Mouse (Mus musculus) liver, adult 2 months (tissue): Measurements from ENCODE around the gene Emc9. TPM values are rescaled to one million over a fixed set of nuclear protein-coding genes. Genes with fewer than 3 reads are reported as not detected.

Experiments
- DNase-seq: peaks from one replicate; pipeline ENCODE4 v3.0.0-alpha.2; 2011; ENCODE audit warnings: low read depth, low spot score; ENCODE audit errors: extremely low read depth
- H3K27ac ChIP-seq: fragments of 200-500 bp; replicated peaks from 2 replicates; pipeline ENCODE4 v1.5.1; 2012; ENCODE audit warnings: low read depth, mild to moderate bottlenecking, control low read depth, inconsistent platforms, low read length; ENCODE audit not compliant: insufficient read depth
- H3K27me3 ChIP-seq: fragments of 200-500 bp; 2 replicates; pipeline ENCODE4 v1.6.1; 2012; ENCODE audit warnings: mild to moderate bottlenecking, moderate library complexity, low read length, inconsistent platforms; ENCODE audit not compliant: control insufficient read depth, insufficient read depth
- H3K36me3 ChIP-seq: fragments of 200-500 bp; 2 replicates; pipeline ENCODE4 v1.6.1; 2012; ENCODE audit warnings: low read length, inconsistent platforms; ENCODE audit not compliant: control insufficient read depth, insufficient read depth
- H3K4me1 ChIP-seq: fragments of 200-500 bp; 2 replicates; pipeline ENCODE4 v1.6.1; 2011; ENCODE audit warnings: low read length; ENCODE audit not compliant: control insufficient read depth, insufficient read depth
- H3K4me3 ChIP-seq: fragments of 200-500 bp; 2 replicates; pipeline ENCODE4 v1.5.1; 2011; ENCODE audit warnings: low read depth, mild to moderate bottlenecking, control low read depth, low read length, moderate library complexity; ENCODE audit not compliant: insufficient read depth
- H3K79me2 ChIP-seq: fragments of 200-500 bp; 2 replicates; pipeline ENCODE4 v1.6.1; 2012; ENCODE audit warnings: inconsistent platforms, mild to moderate bottlenecking, low read length, moderate library complexity; ENCODE audit not compliant: control insufficient read depth, insufficient read depth
- H3K9ac ChIP-seq: fragments of 200-500 bp; 2 replicates; pipeline ENCODE4 v1.6.1; 2012; ENCODE audit warnings: low read depth, mild to moderate bottlenecking, control low read depth, inconsistent platforms, low read length
- CTCF ChIP-seq: fragments of 200-500 bp; IDR thresholded peaks from 2 replicates; pipeline ENCODE4 v1.5.1; 2011; ENCODE audit warnings: low read depth, low read length, control low read depth
- POLR2A ChIP-seq: fragments of 200-500 bp; IDR thresholded peaks from 2 replicates; pipeline ENCODE4 v1.6.1; 2011; ENCODE audit warnings: low read length, control low read depth; ENCODE audit not compliant: insufficient read depth; ENCODE audit errors: extremely low read depth
- WGBS: fragments of 180-500 bp; shearing (Covaris S2); methylation state at CpG from one replicate; pipeline ENCODE4 v1.1.7; 2018; 5-methylcytosine and 5-hydroxymethylcytosine counted together
- polyA plus RNA-seq: library from polyadenylated mRNA; depleted of rRNA; stranded (reverse); fragments of >200 nt; gene quantifications from 2 replicates; pipeline ENCODE4 v1.2.3, GENCODE M21; 2012
- total RNA-seq: library from RNA; depleted of rRNA; stranded (reverse); fragments of >200 nt; gene quantifications from 2 replicates; pipeline ENCODE4 v1.2.3, GENCODE M21; 2014

Gene Emc9
- total and polyA plus RNA-seq, 2 experiments, result 36.1 to 57.2 TPM

GRCm38 (mm10) chr14:55596036-55596690 is 11.1 kb upstream of the Emc9 start:
- Histone ChIP-seq H3K79me2 (peaks cover 22% of the 10 kb centered on the region; the same call in 1 of the 2 replicates), H3K27me3 (no peaks in the 10 kb centered on the region), H3K4me3 (no peak overlapping the region), H3K9ac (no peak overlapping the region), H3K4me1 (peaks cover 7% of the 10 kb centered on the region; the same call in 1 of the 2 replicates), H3K27ac (no peak overlapping the region), H3K36me3 (peaks cover 30% of the 10 kb centered on the region)
- DNase-seq, result no peak
- 88% methylated on average over 13 of the region's 13 CpGs for WGBS
- TF ChIP-seq POLR2A (no peak), CTCF (no peak)

GRCm38 (mm10) chr14:55592226-55592625 is 7.1 kb upstream of the Emc9 start:
- H3K36me3 ChIP-seq, result peaks cover 20% of the 10 kb centered on the region
- peak overlapping the region; percentile 82 for H3K27ac ChIP-seq
- H3K27me3 ChIP-seq, result no peaks in the 10 kb centered on the region
- under 1% methylated on average over 16 of the region's 16 CpGs for WGBS
- peak overlapping the region; percentile 86 for H3K4me3 ChIP-seq
- peak overlapping the region; percentile 89 for H3K9ac ChIP-seq
- no peak for TF ChIP-seq POLR2A
- no peak for TF ChIP-seq CTCF
- H3K79me2 ChIP-seq, result peaks cover 22% of the 10 kb centered on the region; the same call in 1 of the 2 replicates
- H3K4me1 ChIP-seq, result peaks cover 7% of the 10 kb centered on the region
- no peak for DNase-seq

GRCm38 (mm10) chr14:55591331-55591891 is 6.3 kb upstream of the Emc9 start, which contains the start of gene Rnf31:
Rnf31 (plus strand) TSS chr14:55591708.
- Histone ChIP-seq H3K9ac (peak within 1 kb of the TSS; percentile 89), H3K4me3 (peak within 1 kb of the TSS; percentile 86), H3K27me3 (no peaks in the 10 kb centered on the region), H3K4me1 (peaks cover 8% of the 10 kb centered on the region), H3K27ac (peak within 1 kb of the TSS; percentile 98), H3K36me3 (peaks cover 16% of the 10 kb centered on the region), H3K79me2 (peaks cover 16% of the 10 kb centered on the region; the same call in 1 of the 2 replicates)
- TF ChIP-seq POLR2A (peak; percentile 79), CTCF (no peak)
- DNase-seq, result peak; percentile 95
- under 1% methylated on average over 33 of the region's 33 CpGs for WGBS

- DNase-seq, result peak; percentile 96
- Histone ChIP-seq H3K79me2 (peaks cover 16% of the 10 kb centered on the region; the same call in 1 of the 2 replicates), H3K36me3 (peaks cover 16% of the 10 kb centered on the region), H3K4me1 (peaks cover 13% of the 10 kb centered on the region), H3K9ac (peak within 1 kb of the TSS; percentile 89), H3K27ac (peak within 1 kb of the TSS; percentile 98), H3K27me3 (no peaks in the 10 kb centered on the region), H3K4me3 (peak within 1 kb of the TSS; percentile 86)
- WGBS, result under 1% methylated on average over 22 of the region's 22 CpGs
- no peak for TF ChIP-seq CTCF
- 0 out of 2 replicates have a peak, but pooled peaks have one; percentile 39 for TF ChIP-seq POLR2A
These were observed 5.7 kb upstream of the Emc9 start, which contains the start of gene Psme2 for GRCm38 (mm10) chr14:55590748-55591330. Psme2 (minus strand) TSS chr14:55591113.

GRCm38 (mm10) chr14:55589771-55590448 is 4.8 kb upstream of the Emc9 start:
- Histone ChIP-seq H3K9ac (peak overlapping the region; percentile 84), H3K27me3 (no peaks in the 10 kb centered on the region), H3K27ac (peak overlapping the region; percentile 75), H3K4me1 (peaks cover 15% of the 10 kb centered on the region), H3K79me2 (peaks cover 12% of the 10 kb centered on the region; the same call in 1 of the 2 replicates), H3K36me3 (peaks cover 11% of the 10 kb centered on the region), H3K4me3 (peak overlapping the region; percentile 84)
- DNase-seq, result no peak
- 62% methylated on average over 11 of the region's 11 CpGs for WGBS
- TF ChIP-seq POLR2A, result no peak
- no peak for TF ChIP-seq CTCF
